Mouse (Mus musculus): ENCODE measurements at regions not wholly inside any gene's neighbourhood (a gene's known extent, or its start where the extent isn't known, plus 50 kb on each side); places are given as distances from the start of the nearest gene placed in this dataset.
"Not testable (repeated sequence)": the region's sequence is repeated elsewhere in the genome, so short reads cannot be mapped to it uniquely, and the experiment has no call there.

DNA sequence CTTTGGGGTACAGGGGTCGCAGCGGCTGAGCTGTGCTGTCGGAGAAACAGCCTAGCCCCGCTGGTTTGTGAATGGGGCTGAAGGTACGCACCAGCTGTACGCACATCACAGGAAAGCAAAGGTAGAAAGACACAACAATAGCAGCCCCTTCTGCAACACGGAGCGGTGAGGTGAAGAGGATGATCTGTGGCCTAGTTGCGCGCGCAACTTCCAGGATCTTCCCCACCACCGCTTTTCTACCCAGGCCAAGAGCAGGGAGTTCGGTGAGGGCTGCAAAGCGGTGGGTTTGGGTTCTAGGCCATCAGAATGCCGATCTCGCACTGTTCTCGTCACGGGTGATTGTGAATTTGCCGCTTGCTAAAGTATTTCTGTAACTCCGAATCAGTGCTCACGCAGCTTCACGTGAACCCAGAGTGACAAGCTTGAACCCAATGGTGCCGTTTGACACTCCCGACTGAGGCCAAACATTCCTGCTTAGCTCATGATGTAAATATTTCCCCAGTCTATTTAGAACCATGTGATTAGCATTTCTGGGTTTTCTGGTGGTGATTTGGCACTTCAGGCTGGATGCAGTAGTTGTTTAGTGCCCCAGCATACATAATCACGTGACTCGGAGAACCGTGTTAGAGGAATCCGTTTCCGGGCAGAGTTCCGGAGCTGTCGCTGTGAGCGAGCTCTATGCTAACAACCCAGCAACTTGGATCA is 54.7 kb downstream of the Cryaa start:
- DNase-seq (ENCODE audit: low read depth, low spot score): no peak

DNA sequence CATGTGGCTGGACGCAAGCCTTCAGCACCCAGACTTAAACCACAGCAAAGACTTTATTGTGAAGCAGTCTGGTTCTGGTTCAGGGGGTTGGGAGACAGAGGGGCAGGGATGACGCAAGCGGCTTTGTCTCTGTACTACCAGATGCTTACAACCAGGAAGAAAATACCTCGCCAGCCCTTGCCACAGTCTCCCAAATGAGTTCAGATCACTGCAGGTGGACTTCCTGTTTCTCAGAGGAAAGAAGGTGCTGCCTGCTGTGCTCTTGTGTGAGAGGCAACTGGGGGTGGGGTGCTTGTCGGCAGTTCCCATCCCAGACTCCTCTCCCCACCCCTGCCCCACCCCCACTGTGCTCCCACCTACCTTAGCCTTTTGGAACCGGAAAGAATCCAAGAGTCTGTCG is 56.9 kb downstream of the Cryaa start:
- no peak for DNase-seq (ENCODE audit: low read depth, low spot score)

DNA sequence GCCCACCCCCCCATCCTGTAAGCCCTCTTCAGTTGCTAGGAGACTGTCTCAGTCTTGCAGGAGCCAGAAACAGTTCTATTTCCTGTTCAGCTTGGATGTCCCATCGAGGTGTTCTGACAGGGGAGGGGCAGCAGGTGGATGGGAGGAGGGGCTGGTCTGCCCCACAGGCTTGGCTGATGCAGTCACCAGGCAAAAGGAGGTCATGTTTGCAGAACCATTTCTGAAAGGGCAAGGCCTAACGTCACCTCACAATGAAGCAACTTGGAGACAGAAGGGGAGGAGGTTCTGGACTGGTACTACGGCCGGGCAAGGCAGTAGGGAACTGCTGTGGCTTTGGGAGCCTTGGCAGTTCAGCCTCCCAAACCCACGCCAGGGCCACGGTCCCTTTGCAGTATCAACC is 59.1 kb downstream of the Cryaa start:
- no peak for DNase-seq (ENCODE audit: low read depth, low spot score)

DNA sequence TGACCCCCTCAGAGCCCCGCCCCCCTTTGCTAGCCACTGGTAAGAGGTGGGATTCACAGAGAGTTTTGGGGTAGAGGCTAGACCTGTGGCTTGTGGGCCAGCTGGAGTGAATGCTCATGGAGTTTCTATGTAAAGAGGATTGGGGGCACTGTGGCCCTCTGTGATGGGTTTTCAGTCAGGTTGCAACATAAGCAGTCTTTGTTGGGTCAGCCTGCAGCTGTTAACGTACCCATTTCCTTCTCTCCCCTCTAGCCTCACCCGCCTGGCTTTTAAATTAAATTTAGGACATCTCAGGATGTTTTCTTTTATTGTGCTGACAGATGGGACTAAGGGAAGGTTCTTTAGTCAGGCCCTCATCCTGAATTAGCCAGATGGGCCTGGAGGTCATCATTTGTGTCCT is 60.6 kb downstream of the Cryaa start:
- no peak for DNase-seq (ENCODE audit: low read depth, low spot score)

DNA sequence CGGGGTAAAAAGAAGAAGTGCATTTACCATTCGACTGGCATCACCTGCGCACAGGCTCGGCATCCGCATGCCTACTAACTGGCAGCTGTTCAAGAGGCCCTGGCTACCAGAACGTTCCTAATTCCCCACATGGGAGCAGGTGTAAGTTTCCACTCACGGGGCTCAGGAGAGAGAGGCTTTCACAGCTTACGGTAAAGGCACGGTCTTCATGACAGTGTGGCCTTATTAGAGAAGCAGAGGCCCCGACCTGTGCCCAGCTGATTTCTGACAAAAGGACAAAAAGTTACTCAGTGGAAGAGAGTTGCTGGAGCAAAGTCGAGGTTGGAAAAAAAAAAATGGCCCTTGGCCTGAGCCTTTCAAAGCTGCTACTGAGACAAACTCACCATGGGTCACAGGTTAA is 62.0 kb downstream of the Cryaa start:
- no peak for DNase-seq (ENCODE audit: low read depth, low spot score)

DNA sequence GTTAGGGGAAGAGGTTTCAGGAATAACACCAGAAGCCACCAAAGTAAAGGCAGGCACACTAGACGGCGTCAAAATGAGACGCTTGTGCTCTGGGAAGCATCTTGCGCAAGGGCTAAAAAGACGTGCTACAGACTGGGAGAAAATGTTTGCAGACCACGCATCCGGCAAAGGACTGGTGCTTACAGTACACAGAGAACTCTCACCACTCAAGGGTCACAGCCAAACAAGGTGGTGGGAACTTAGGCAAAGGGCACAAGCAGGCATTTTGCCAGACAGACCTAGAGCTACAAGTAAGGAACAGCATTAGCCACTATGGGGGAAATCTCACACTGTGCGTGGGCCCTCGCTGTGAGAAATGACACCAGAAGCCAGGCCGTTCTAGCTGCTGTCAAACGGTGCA is 62.5 kb downstream of the Cryaa start:
- no peak for DNase-seq (ENCODE audit: low read depth, low spot score)

DNA sequence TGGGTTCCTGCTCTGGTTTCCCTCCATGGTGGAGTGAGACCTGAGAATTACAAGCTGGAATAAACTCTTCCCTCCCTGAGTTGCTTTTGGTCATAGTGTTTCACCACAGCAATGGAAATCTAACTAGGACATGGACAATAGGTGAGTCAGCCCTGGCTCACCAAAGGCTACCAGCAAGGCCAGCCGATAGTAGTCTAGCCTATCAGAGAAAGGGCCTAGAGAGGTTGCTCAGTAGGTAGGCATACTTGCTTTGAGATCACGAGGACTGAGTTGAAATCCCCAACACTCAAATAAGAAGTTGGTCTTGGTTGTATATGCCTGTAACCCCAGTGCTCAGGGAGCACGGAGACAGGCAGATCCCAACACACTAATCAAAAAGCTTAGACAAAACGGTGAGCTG is 66.0 kb downstream of the Cryaa start:
- DNase-seq (ENCODE audit: low read depth, low spot score): no peak

DNA sequence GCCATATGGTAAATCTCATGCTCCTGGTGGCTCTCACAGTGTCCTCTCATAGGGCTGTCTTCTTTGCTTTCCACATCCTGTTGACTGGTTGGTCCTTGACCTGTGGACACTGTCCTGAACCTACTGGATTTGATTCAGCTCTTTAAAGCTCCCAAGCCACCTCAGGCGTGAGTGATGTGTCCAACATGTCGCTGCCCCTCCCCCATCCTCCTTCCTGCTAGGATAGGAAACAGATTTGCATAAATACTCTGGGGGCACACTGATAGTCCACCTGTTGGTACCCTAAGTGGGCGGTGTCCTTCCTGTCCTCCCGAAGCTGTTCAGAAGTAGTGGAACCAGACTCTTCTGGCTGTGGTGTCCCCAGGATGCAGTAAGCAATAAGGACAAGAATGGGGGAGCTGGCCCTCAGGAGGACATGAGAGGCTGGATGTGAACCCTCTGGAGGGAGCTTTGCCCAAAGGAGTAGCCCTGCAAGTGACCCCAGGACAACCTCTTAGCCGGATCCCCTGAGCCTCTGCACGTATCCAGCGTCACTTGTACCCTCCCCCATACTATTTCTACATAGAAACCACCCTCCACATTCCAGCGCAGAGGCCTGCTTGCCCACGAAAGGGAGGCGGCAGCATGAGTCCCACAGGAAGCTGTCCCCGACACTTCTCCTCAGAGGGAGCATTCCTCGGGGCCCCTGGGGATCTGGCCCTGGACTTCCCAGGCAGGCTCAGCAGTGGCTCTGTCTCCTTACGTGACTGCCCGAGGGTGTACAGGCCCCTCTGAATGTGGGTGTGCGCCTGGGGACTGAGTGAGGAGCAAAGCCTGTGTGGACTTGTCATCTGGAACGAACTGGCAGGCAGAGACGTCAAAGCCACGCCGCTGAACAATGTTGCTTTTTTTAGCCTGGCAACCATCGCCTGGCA is 68.8 kb downstream of the Cryaa start:
- DNase-seq (ENCODE audit: low read depth, low spot score): no peak

DNA sequence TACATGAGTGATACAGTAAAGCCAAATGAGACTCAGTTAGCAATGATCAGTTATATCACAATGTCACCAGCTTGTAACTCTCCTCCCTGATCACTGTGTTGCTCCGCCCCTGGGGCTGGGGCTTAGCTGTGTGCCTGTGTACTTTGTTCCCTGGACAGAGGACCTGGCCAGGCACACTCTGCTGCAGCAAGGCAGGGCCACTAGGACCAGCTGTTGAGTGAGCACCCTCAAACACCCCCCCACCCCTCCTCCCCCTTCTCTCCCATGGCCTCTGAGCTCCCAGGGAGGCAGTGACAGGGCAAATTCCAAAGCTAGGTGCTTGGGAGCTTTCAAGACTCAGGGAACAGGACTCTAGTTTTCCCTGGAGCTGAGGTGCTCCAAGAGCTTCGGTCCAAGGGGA is 70.0 kb downstream of the Cryaa start:
- DNase-seq (ENCODE audit: low read depth, low spot score): no peak

DNA sequence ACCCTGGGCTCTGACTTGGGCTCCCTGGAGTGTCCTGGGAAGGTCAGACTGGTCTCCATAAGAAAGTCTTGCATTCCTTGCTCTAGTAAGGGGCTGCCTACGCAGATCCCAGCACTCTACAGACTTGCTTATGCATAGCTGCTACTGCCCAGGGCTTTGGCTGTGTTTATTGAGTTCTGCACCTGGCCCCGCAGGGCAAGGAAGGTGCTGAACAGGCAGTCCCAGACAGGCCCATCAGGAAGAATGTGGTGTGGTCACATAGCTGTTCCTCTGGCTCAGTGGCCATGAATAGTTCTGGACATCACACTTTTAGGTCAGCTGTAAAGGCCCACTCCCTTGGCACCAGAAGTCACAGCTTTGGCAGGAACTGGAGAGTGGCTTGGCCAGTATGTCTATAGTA is 70.6 kb downstream of the Cryaa start:
- DNase-seq (ENCODE audit: low read depth, low spot score): no peak

DNA sequence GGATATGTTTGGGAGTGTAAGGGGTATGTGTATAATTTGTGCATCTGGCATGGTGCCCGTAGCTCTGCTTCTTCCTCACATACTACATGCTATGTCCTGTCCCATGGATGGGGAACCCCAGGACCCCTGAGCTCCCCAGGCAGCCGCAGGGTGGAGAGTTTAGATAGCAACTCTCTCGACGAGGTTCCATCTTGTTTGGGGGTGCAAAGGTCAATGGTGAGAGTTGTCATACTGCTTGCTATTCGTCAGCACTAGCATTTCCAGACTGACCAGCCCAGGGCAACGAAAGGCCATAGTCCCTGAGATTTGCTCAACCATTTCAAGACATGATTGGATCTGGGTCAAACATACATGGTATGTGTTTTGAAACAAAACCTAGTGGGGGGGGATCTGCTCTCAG is 71.4 kb downstream of the Cryaa start:
- no peak for DNase-seq (ENCODE audit: low read depth, low spot score)

DNA sequence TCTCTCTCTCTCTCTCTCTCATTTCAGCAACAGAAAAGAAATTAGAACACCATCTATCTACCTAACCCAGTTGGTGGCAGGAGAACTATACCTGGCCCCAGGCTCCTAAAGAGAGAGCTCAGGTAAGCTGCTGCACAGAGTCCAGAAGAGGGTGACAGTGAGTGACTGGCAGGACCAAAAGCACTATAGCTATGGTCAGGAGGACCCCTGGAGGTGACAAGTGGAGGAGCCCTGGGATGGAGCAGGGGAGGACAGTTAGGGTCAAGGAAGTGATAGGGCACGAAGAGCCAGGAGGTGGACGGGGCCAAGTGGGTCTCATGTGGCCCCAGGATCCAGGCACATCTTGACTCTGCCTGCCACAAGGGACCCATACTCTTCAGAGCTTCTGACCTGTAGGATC is 73.7 kb downstream of the Cryaa start:
- no peak for DNase-seq (ENCODE audit: low read depth, low spot score)

DNA sequence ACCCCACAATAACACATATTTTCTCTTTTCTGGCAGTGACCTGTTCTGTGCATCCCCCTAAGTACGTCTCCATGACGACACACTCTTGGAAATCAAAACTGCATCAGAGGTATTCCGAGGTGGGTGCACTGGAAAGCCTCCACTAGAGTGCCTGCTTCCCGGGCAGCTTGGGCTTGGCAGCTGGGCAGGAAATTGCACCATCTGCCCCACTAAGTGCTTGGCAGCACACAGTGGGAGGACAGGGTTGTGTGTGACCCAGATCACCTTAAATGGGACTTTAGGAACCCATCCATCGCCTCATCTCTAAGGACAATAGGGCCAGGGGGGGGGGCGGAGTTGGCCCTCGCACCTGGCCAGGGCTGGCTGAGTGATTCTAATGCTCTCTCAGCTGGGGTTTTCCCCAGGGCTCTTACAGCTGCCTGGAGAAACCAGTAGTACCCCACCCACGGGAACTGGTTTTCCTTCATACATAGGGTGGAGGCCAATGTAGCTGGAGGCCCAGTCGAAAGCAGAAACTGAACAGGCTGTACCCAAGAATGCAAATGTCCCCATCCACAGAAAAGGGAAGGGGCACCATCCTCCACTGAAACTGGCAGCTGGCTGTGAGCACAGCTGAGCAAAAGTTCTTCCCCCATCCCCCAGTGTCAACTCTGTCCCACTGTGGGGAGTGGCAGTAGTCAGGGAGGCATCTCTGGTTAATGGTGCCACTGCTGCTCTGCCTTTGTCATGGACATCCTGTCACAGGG is 75.7 kb downstream of the Cryaa start:
- peak; percentile 49 for DNase-seq (ENCODE audit: low read depth, low spot score)

DNA sequence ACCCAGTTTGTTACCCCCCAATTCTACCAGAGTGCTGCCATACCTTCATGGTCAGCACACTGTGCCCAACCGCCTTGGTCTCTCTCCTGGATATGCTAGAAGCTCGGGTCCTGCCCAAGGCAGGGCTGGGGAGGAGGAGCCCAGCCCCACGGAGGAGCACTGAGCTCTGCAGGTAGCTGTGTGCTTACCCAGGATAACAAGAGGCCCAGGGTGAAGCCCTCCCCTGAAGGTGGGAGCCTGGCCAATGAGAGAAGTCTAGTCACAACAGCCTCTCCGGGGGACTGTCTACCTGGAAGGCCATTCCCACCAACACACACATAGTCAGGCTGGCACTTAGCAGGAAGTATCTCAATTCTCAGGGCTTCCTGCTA is 76.2 kb downstream of the Cryaa start:
- DNase-seq (ENCODE audit: low read depth, low spot score): no peak

DNA sequence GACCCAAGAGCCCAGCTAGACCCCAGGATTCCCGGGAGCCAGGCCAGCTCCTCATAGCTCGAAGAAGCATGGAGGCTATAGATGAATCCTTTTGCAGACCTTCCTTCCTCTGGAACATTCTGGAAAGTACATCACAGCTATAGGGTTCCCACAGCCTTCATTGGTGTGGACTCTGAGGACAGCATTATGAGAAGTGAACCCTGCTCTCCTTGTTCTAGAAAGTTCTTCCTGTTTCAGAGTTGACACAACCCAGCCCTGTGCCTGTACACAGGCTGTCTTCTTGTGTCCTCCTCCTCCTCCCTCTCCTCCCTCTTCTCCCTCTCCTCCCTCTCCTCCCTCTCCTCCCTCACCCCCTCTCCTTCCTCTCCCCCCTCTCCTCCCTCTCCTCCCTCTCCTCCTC is 82.9 kb downstream of the Cryaa start:
- DNase-seq (ENCODE audit: low read depth, low spot score): no peak

DNA sequence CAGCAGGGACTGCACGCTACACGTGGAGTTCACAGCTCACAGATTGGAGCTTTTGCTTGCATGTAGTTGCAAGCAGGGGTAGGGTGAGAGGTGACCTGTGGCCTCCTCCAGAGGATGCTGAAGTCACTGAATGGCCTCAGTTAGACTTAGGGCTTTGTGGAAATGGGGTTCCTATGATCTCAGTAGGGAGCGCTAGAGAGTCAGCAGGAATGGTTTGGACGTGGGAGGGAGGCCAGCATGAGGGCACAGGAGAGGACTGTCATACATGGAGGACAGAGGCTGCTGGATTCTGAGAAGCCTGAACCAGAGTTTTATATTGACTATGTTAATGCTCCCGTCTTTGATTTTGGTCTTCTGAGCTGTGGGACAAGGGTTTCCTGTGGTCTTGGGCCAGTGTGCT is 85.5 kb downstream of the Cryaa start:
- peak; percentile 31 for DNase-seq (ENCODE audit: low read depth, low spot score)

DNA sequence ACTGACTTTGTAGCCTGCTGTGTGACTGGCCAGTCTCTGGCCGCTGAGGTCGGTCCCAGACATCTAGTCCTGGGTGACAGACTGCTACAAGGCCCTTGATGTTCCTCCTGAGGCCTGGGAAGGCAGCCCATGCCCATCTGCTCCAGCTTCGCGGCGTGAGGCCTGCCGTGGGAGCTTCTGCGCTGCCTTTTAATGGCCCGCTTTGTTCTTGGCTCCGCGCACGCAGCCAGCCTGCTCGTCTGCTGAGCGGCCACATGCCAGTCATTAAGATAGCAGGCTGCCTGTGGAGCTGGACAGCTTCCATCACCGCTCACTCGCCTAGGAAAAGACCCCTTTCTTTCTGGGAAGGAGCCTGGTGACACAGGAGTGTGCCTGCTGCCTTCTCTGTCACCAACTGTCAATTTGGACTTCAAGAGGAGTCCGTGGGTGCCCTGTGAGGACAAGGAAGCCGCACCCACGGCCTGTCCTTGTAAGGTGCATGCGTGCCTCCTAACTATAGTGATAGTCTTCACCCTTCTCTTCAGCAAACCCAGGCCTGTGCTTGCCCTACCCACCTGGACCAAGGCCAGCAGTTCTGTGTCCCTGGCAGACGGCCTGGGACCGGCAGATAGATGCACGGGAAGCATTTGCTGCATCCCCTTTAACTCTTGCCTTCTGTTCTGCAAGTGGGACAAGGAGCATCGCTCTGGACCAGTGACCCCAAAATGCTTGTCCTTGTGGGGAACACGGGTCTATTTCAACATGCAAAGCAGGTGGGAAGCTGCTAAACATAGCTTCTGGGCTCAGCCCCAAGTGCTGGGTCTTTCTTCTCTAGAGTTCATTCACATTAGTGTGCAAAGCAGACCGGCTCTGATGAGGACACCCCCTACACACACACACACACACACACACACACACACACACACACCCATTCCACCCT is 88.6 kb downstream of the Sik1 start:
- no peak for DNase-seq (ENCODE audit: low read depth, low spot score)

DNA sequence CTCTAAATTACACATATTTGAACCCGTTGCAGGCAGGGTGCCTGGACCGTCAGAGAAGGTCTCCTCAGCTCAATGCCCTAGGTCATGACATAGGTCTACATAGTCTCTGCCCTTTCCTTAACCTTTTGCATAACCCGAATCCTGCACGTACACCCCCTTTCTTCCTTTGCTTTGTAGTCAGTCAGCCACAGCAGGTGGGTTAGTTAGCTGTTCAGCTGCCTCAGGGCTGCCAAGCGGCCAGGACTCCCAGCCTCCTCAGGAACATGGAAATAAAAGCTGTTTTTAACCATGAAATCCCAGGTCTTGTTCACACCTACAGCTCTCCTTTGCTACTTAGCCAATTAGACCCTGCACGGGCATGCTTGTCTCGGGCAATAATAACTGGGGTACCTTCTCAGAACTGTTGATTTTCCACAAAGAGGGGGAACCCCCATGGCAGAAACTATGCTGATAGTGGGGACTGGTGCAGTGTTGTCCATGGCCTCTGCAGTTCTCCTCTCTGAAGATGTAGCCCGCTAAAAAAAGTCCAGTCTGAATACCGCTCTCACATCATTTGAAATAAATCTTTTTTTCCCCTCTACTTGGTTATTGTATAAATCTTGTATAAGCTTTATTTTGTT is 83.3 kb downstream of the Sik1 start:
- no peak for DNase-seq (ENCODE audit: low read depth, low spot score)

DNA sequence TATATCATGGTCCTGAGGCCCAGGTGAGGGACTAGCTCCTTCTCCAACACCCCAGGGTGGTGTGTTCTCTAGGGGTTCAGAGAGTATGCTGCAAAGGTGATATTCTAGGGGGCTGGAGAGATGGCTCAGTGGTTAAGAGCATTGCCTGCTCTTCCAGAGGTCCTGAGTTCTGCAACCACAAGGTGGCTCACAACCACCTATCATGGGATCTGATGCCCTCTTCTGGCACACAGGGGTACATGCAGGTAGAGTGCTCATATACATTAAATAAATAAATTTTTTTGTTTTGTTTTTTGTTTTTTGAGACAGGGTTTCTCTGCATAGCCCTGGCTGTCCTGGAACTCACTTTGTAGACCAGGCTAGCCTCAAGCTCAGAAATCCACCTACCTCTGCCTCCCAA is 81.7 kb downstream of the Sik1 start:
- not testable (repeated sequence) for DNase-seq (ENCODE audit: low read depth, low spot score)

DNA sequence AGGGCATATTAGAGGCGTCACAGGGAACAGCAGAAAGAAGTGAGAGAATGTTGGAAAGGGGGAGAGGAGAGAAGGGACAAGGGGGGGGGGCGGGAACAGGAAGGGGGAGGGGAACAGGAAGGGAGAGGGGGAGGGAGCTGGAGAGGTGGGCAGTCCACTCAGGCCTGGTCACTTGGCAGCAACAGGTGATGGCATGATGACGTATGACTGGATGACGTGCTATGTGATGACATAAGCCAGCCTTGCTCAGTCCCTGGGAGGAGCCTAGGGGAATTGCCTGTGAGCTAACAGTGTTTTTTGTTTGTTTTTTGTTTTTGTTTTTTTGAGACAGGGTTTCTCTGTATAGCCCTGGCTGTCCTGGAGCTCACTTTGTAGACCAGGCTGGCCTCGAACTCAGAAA is 80.6 kb downstream of the Sik1 start:
- DNase-seq (ENCODE audit: low read depth, low spot score): no peak

DNA sequence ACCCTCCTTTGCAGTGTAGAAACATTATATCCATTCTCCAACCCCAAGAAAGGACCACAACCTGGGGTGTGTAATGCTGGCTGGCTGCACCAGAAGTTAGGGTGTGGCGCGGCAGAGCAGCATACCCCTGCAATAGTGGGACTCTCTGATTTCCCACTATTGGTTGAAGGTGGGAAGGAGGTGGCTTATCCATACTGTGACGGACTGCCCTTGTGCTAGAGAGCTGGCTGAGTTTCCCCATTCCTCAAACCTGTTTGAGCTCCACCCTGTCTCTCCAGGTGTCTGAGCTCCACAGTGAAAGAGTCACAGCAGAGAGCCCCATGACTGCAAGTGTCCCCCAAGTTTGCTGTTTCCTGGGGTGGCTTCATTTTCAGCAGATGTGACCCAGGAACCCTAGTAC is 79.6 kb downstream of the Sik1 start:
- no peak for DNase-seq (ENCODE audit: low read depth, low spot score)

Measured in CD4-positive helper T cell, adult 2 months (primary cell).